Mouse (Mus musculus) MEL (cell line): ENCODE data around the gene Rps16. TPM values are rescaled to one million over a fixed set of nuclear protein-coding genes. Genes with fewer than 3 reads are reported as not detected.

Source experiments
- DNase-seq: peaks from one replicate; pipeline ENCODE4 v3.0.0; 2011; ENCODE audit warnings: low read depth, low spot score
- H3K27ac ChIP-seq: 2 replicates; pipeline ENCODE4 v1.5.1; 2012; ENCODE audit warnings: low read depth, mild to moderate bottlenecking, control low read depth, low read length, moderate library complexity; ENCODE audit not compliant: control insufficient read depth
- H3K27me3 ChIP-seq, 2 experiments: fragments of 150-350 bp in 1 of 2; sonication (generic) in 1 of 2; 2 replicates each; pipeline ENCODE4 v1.6.1; 2012; ENCODE audit warnings: low read length in 2 of 2, mild to moderate bottlenecking in 2 of 2, improper control_type of control experiment in 1 of 2, moderate library complexity in 1 of 2; ENCODE audit not compliant: insufficient read depth in 2 of 2, control insufficient read depth in 1 of 2
- H3K36me3 ChIP-seq, 2 experiments: 2 replicates each; pipeline ENCODE4 v1.6.1; 2012 to 2014; ENCODE audit warnings: low read length in 2 of 2, improper control_type of control experiment in 1 of 2, inconsistent platforms in 1 of 2, mild to moderate bottlenecking in 1 of 2; ENCODE audit not compliant: insufficient read depth in 2 of 2, control insufficient read depth in 1 of 2
- H3K4me1 ChIP-seq, 2 experiments: fragments of 150-350 bp in 1 of 2; sonication (generic) in 1 of 2; 2 replicates each; pipeline ENCODE4 v1.6.1; 2012; ENCODE audit warnings: low read length in 2 of 2, improper control_type of control experiment in 1 of 2, mild to moderate bottlenecking in 1 of 2; ENCODE audit not compliant: insufficient read depth in 2 of 2, control insufficient read depth in 1 of 2
- H3K4me3 ChIP-seq, 2 experiments: fragments of 150-350 bp in 1 of 2; sonication (generic) in 1 of 2; 2 replicates each; pipeline ENCODE4 v1.5.1; 2012; ENCODE audit warnings: low read depth in 2 of 2, low read length in 2 of 2, mild to moderate bottlenecking in 2 of 2, moderate library complexity in 2 of 2, control low read depth in 1 of 2, improper control_type of control experiment in 1 of 2; ENCODE audit not compliant: control insufficient read depth in 1 of 2, insufficient read depth in 1 of 2
- H3K79me2 ChIP-seq: 2 replicates; pipeline ENCODE4 v1.6.1; 2012; ENCODE audit warnings: mild to moderate bottlenecking, low read length, moderate library complexity; ENCODE audit not compliant: control insufficient read depth, poor library complexity, insufficient read depth
- H3K9ac ChIP-seq: 2 replicates; pipeline ENCODE4 v1.6.1; 2012; ENCODE audit warnings: low read depth, mild to moderate bottlenecking, control low read depth, low read length, moderate library complexity; ENCODE audit not compliant: control insufficient read depth, poor library complexity, severe bottlenecking
- H3K9me3 ChIP-seq: fragments of 150-350 bp; sonication (generic); replicated peaks from 2 replicates; pipeline ENCODE4 v1.6.1; 2012; ENCODE audit warnings: mild to moderate bottlenecking, low read length, improper control_type of control experiment, moderate library complexity; ENCODE audit not compliant: insufficient read depth
- BHLHE40 ChIP-seq: IDR thresholded peaks from 2 replicates; pipeline ENCODE4 v1.6.1; 2012; ENCODE audit warnings: low read depth, mild to moderate bottlenecking, inconsistent platforms, low read length, improper control_type of control experiment, borderline replicate concordance
- CHD2 ChIP-seq: IDR thresholded peaks from 2 replicates; pipeline ENCODE4 v1.6.1; 2011; ENCODE audit warnings: low read length, improper control_type of control experiment
- E2F4 ChIP-seq: IDR thresholded peaks from 2 replicates; pipeline ENCODE4 v1.6.1; 2011; ENCODE audit warnings: low read depth, low read length, improper control_type of control experiment, borderline replicate concordance
- ELF1 ChIP-seq: IDR thresholded peaks from 2 replicates; pipeline ENCODE4 v1.6.1; 2014; ENCODE audit warnings: low read depth, mild to moderate bottlenecking, inconsistent platforms, low read length, improper control_type of control experiment, moderate library complexity
- ETS1 ChIP-seq: IDR thresholded peaks from 2 replicates; pipeline ENCODE4 v1.6.1; 2012; ENCODE audit warnings: low read depth, mild to moderate bottlenecking, inconsistent platforms, low read length, improper control_type of control experiment, moderate library complexity
- GABPA ChIP-seq: IDR thresholded peaks from 2 replicates; pipeline ENCODE4 v1.6.1; 2012; ENCODE audit warnings: low read depth, mild to moderate bottlenecking, inconsistent platforms, low read length, improper control_type of control experiment, moderate library complexity
- HCFC1 ChIP-seq: IDR thresholded peaks from 2 replicates; pipeline ENCODE4 v1.6.1; 2012; ENCODE audit warnings: low read depth, mild to moderate bottlenecking, inconsistent platforms, low read length, improper control_type of control experiment, moderate library complexity
- JUND ChIP-seq: IDR thresholded peaks from 2 replicates; pipeline ENCODE4 v1.6.1; 2011; ENCODE audit warnings: low read depth, mild to moderate bottlenecking, improper control_type of control experiment, low read length
- KAT2A ChIP-seq: conservative IDR thresholded peaks from 2 replicates; pipeline ENCODE4 v1.6.1; 2012; ENCODE audit warnings: low read depth, low read length, improper control_type of control experiment, inconsistent platforms
- MAX ChIP-seq: IDR thresholded peaks from 2 replicates; pipeline ENCODE4 v1.6.1; 2011; ENCODE audit warnings: low read length, improper control_type of control experiment
- MAZ ChIP-seq: IDR thresholded peaks from 2 replicates; pipeline ENCODE4 v1.6.1; 2012; ENCODE audit warnings: low read depth, mild to moderate bottlenecking, inconsistent platforms, low read length, improper control_type of control experiment
- MXI1 ChIP-seq: IDR thresholded peaks from 2 replicates; pipeline ENCODE4 v1.6.1; 2011; ENCODE audit warnings: mild to moderate bottlenecking, low read depth, low read length, improper control_type of control experiment
- MYB ChIP-seq: IDR thresholded peaks from 2 replicates; pipeline ENCODE4 v1.6.1; 2011; ENCODE audit warnings: mild to moderate bottlenecking, low read depth, low read length, improper control_type of control experiment
- MYC ChIP-seq: IDR thresholded peaks from 2 replicates; pipeline ENCODE4 v1.6.1; 2011; ENCODE audit warnings: low read depth, mild to moderate bottlenecking, low read length, improper control_type of control experiment, moderate library complexity
- NELFE ChIP-seq: IDR thresholded peaks from 2 replicates; pipeline ENCODE4 v1.6.1; 2011; ENCODE audit warnings: low read depth, low read length, improper control_type of control experiment
- NRF1 ChIP-seq: IDR thresholded peaks from 2 replicates; pipeline ENCODE4 v1.6.1; 2014; ENCODE audit warnings: low read depth, mild to moderate bottlenecking, inconsistent platforms, low read length, improper control_type of control experiment, moderate library complexity; ENCODE audit not compliant: poor library complexity, insufficient read depth, severe bottlenecking
- POLR2A ChIP-seq, 2 experiments: IDR thresholded peaks; 2 replicates each; pipeline ENCODE4 v1.6.1; 2011 to 2012; ENCODE audit warnings: low read length in 2 of 2, mild to moderate bottlenecking in 2 of 2, control low read depth in 1 of 2, improper control_type of control experiment in 1 of 2, low read depth in 1 of 2, moderate library complexity in 1 of 2; ENCODE audit not compliant: control insufficient read depth in 1 of 2, insufficient read depth in 1 of 2, poor library complexity in 1 of 2
- POLR2AphosphoS2 ChIP-seq: IDR thresholded peaks from 2 replicates; pipeline ENCODE4 v1.6.1; 2011; ENCODE audit warnings: low read length, improper control_type of control experiment
- RCOR1 ChIP-seq: IDR thresholded peaks from 2 replicates; pipeline ENCODE4 v1.6.1; 2012; ENCODE audit warnings: low read depth, mild to moderate bottlenecking, inconsistent platforms, low read length, improper control_type of control experiment
- SIN3A ChIP-seq: IDR thresholded peaks from 2 replicates; pipeline ENCODE4 v1.6.1; 2012; ENCODE audit warnings: low read length, improper control_type of control experiment, inconsistent platforms
- TBP ChIP-seq: IDR thresholded peaks from 2 replicates; pipeline ENCODE4 v1.8.0; 2011; ENCODE audit warnings: low read depth, low read length, improper control_type of control experiment
- TCF12 ChIP-seq: IDR thresholded peaks from 2 replicates; pipeline ENCODE4 v1.6.1; 2014; ENCODE audit warnings: low read depth, mild to moderate bottlenecking, inconsistent platforms, low read length, improper control_type of control experiment, moderate library complexity
- USF1 ChIP-seq: IDR thresholded peaks from 2 replicates; pipeline ENCODE4 v1.6.1; 2014; ENCODE audit warnings: low read depth, mild to moderate bottlenecking, inconsistent platforms, low read length, improper control_type of control experiment, moderate library complexity
- USF2 ChIP-seq, 2 experiments: IDR thresholded peaks; 2 replicates each; pipeline ENCODE4 v1.6.1; 2011 to 2012; ENCODE audit warnings: improper control_type of control experiment in 2 of 2, low read length in 2 of 2, borderline replicate concordance in 1 of 2, inconsistent platforms in 1 of 2, low read depth in 1 of 2, mild to moderate bottlenecking in 1 of 2; ENCODE audit not compliant: insufficient read depth in 1 of 2
- ZC3H11A ChIP-seq: IDR thresholded peaks from 2 replicates; pipeline ENCODE4 v1.6.1; 2012; ENCODE audit warnings: low read depth, mild to moderate bottlenecking, inconsistent platforms, low read length, improper control_type of control experiment
- ZMIZ1 ChIP-seq: IDR thresholded peaks from 2 replicates; pipeline ENCODE4 v1.6.1; 2012; ENCODE audit warnings: low read depth, mild to moderate bottlenecking, inconsistent platforms, low read length, improper control_type of control experiment, moderate library complexity
- polyA plus RNA-seq, 2 experiments: library from polyadenylated mRNA; stranded (reverse) in 1 of 2; unstranded in 1 of 2; fragments of >175 nt in 1 of 2; fragments of >200 nt in 1 of 2; gene quantifications; 2 replicates each; pipeline versions ENCODE4 v1.2.1 to v1.2.4; 2012; ENCODE audit warnings: low replicate concordance in 2 of 2, low read depth in 1 of 2; ENCODE audit not compliant: insufficient read length in 2 of 2, insufficient read depth in 1 of 2, missing spikeins in 1 of 2
- total RNA-seq: library from RNA; depleted of rRNA; stranded (reverse); fragments of 300-350 nt; gene quantifications from 2 replicates; pipeline ENCODE4 v1.2.3, GENCODE M21; 2012; rRNA removed

Rps16 gene
- total RNA-seq (2,133 and 2,343 TPM in 2 replicates), polyA plus RNA-seq (1,000 to 10,000 TPM; 1,661 to 1,740 TPM)

DNA sequence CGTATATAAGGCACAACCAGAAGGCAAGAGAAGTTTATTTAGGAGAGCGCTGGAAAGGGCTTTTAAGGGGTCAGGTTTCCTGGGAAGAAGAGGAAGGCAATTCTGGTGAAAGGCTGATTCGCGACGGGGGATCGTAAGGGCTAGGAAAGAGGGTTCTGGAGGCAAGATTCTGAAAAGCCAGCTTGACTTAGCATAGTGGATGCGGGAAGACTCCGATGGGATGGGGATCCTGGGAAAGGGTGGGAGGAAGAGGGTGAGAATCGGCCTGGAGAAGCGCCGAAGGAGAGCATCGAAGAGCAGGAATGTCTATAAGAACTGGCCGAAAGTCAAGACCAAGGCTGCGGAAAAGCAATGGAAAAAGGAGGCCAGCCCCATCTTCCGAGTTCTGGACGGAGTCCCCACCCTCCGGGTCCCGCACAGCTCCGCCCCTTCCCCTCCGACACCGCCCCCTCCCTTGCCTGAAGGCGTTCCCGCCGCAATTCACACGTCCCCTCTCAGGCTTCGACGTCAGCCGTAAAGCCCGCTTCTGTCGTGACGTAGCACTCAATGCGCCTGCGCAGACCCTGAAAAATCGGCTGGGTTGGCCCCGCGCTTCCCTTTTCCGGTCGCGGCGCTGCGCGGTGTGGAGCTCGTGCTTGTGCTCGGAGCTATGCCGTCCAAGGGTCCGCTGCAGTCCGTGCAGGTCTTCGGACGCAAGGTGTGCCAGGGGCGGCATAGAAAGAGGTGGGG lies at the start of gene Rps16:
Rps16 (plus strand) TSS at position 498 of the 729 bp plus-strand sequence.
- peak within 1 kb of the TSS; percentile 63 for H3K27ac ChIP-seq
- peaks cover 11 to 24% of the 10 kb centered on the region in 2 experiments for H3K36me3 ChIP-seq
- DNase-seq: peak; percentile 97
- TF ChIP-seq RCOR1: no peak
- peak; percentile 86 for TF ChIP-seq NRF1
- TF ChIP-seq TCF12: peak; percentile 78
- TF ChIP-seq BHLHE40: no peak
- TF ChIP-seq MXI1: peak; percentile 78
- no peak for TF ChIP-seq MYB
- TF ChIP-seq POLR2A (IDR thresholded peaks at IDR 0.05; ENCODE audit: control insufficient read depth in 1 of 2, insufficient read depth in 1 of 2, low read depth in 1 of 2, low read length in 2 of 2, poor library complexity in 1 of 2): peak; percentile 38 to 90; a peak in 2 of 4 replicates
- TF ChIP-seq HCFC1: peak; percentile 94
- TF ChIP-seq USF2 (IDR thresholded peaks at IDR 0.05; ENCODE audit: borderline replicate concordance in 1 of 2, insufficient read depth in 1 of 2, low read depth in 1 of 2, low read length in 2 of 2): no peak
- TF ChIP-seq MAX: peak; percentile 64
- TF ChIP-seq ETS1: no peak
- no peak for TF ChIP-seq CHD2
- peak; percentile 90 for TF ChIP-seq NELFE
- 0 out of 2 replicates have a peak, but pooled peaks have one; percentile 7 for TF ChIP-seq USF1
- peak; percentile 92 for TF ChIP-seq TBP
- TF ChIP-seq GABPA: no peak
- TF ChIP-seq ELF1: peak; percentile 94
- no peak for TF ChIP-seq ZC3H11A
- TF ChIP-seq POLR2AphosphoS2: peak; percentile 86
- TF ChIP-seq E2F4: peak; percentile 69; the same call in 1 of the 2 replicates
- TF ChIP-seq KAT2A: peak; percentile 92
- no peak for TF ChIP-seq JUND
- TF ChIP-seq SIN3A: peak; percentile 64; the same call in 1 of the 2 replicates
- TF ChIP-seq MAZ: peak; percentile 98
- peak; percentile 68; the same call in 1 of the 2 replicates for TF ChIP-seq MYC
- peak; percentile 74; the same call in 1 of the 2 replicates for TF ChIP-seq ZMIZ1
- no peaks in the 10 kb centered on the region for H3K27me3 ChIP-seq
- no peaks in the 10 kb centered on the region for H3K9me3 ChIP-seq
- H3K4me3 ChIP-seq: peak within 1 kb of the TSS; percentile 76 to 88
- H3K79me2 ChIP-seq: peaks cover 20% of the 10 kb centered on the region
- peaks cover 2 to 20% of the 10 kb centered on the region in 2 experiments; a peak in 3 of 4 replicates for H3K4me1 ChIP-seq
- H3K9ac ChIP-seq: peak within 1 kb of the TSS; percentile 81
